Mouse (Mus musculus) heart, embryonic 16.5 days (tissue): Measurements from ENCODE around the gene Olfr1230. TPM values are rescaled to one million over a fixed set of nuclear protein-coding genes. Genes with fewer than 3 reads are reported as not detected.

Experiments used
- ATAC-seq: fragments of 200-750 bp; cut with Nextera tagmentation; replicated peaks from 2 replicates; pipeline ENCODE4 v1.8.0; 2017; ENCODE audit warnings: moderate number of reproducible peaks; ENCODE audit not compliant: insufficient read depth, low FRiP score; ENCODE audit errors: extremely low read depth
- H3K27ac ChIP-seq: fragments of 300-500 bp; sonication (generic); 2 replicates; pipeline ENCODE4 v1.5.1; 2014; ENCODE audit warnings: mild to moderate bottlenecking, low read length, control low read depth, moderate library complexity
- H3K27me3 ChIP-seq: fragments of 300-500 bp; sonication (generic); 2 replicates; pipeline ENCODE4 v1.6.1; 2014; ENCODE audit warnings: low read length, mixed read lengths; ENCODE audit not compliant: control insufficient read depth, insufficient read depth
- H3K36me3 ChIP-seq: fragments of 300-500 bp; sonication (generic); 2 replicates; pipeline ENCODE4 v1.6.1; 2014; ENCODE audit not compliant: control insufficient read depth, insufficient read depth
- H3K4me1 ChIP-seq: fragments of 300-500 bp; sonication (generic); 2 replicates; pipeline ENCODE4 v1.6.1; 2014; ENCODE audit warnings: low read length, mixed read lengths; ENCODE audit not compliant: control insufficient read depth, insufficient read depth
- H3K4me2 ChIP-seq: fragments of 300-500 bp; sonication (generic); 2 replicates; pipeline ENCODE4 v1.6.1; 2014; ENCODE audit warnings: low read depth, mild to moderate bottlenecking, control low read depth, low read length
- H3K4me3 ChIP-seq: fragments of 300-500 bp; sonication (generic); 2 replicates; pipeline ENCODE4 v1.5.1; 2014; ENCODE audit warnings: mild to moderate bottlenecking, control low read depth, low read length
- H3K9ac ChIP-seq: fragments of 300-500 bp; sonication (generic); 2 replicates; pipeline ENCODE4 v1.6.1; 2014; ENCODE audit warnings: low read length, control low read depth
- H3K9me3 ChIP-seq: fragments of 300-500 bp; sonication (generic); replicated peaks from 2 replicates; pipeline ENCODE4 v1.6.1; 2016; ENCODE audit warnings: low read length; ENCODE audit not compliant: control insufficient read depth
- WGBS: fragments of 180-500 bp; shearing (Covaris S2); extraction: QIAGEN DNeasy Blood & Tissue Kit; methylation state at CpG from one replicate; pipeline ENCODE4 v1.1.7; 2014; 5-methylcytosine and 5-hydroxymethylcytosine counted together
- polyA plus RNA-seq: library from polyadenylated mRNA; unstranded; fragments of >200 nt; fragmentation: Nextera tagmentation; extraction: Ambion mirVana; gene quantifications from 2 replicates; pipeline ENCODE4 v1.2.1, GENCODE M21; 2015

The Olfr1230 gene
- not detected in 2 replicates for polyA plus RNA-seq

- Histone ChIP-seq H3K36me3 (no peaks in the 10 kb centered on the region), H3K4me1 (no peaks in the 10 kb centered on the region), H3K4me2 (no peak within 1 kb of the TSS), H3K9me3 (no peaks in the 10 kb centered on the region), H3K9ac (no peak within 1 kb of the TSS), H3K4me3 (no peak within 1 kb of the TSS), H3K27ac (no peak within 1 kb of the TSS), H3K27me3 (no peaks in the 10 kb centered on the region)
- no peak for ATAC-seq
- WGBS: 80% methylated on average over 1 of the region's 1 CpGs
Observed at GRCm38 (mm10) chr2:89297168-89297567, at the start of gene Olfr1230. TSS of gene Olfr1230 (minus strand) at chr2:89297268.

- H3K9ac ChIP-seq: no peak within 1 kb of the TSS
- no peaks in the 10 kb centered on the region for H3K36me3 ChIP-seq
- no peak for ATAC-seq
- no peaks in the 10 kb centered on the region for H3K4me1 ChIP-seq
- no peaks in the 10 kb centered on the region for H3K9me3 ChIP-seq
- H3K27me3 ChIP-seq: no peaks in the 10 kb centered on the region
- H3K4me2 ChIP-seq: no peak within 1 kb of the TSS
- H3K27ac ChIP-seq: no peak within 1 kb of the TSS
- H3K4me3 ChIP-seq: no peak within 1 kb of the TSS
Observed at GRCm38 (mm10) chr2:89342298-89342697, 45.2 kb upstream of the Olfr1230 start, which contains the start of gene Olfr1233. TSS of gene Olfr1233 (minus strand) at chr2:89342398.

GRCm38 (mm10) chr2:89329575-89329974, 32.5 kb upstream of the Olfr1230 start, which contains the start of gene Olfr1232:
TSS of gene Olfr1232 (minus strand) at chr2:89329675.
- Histone ChIP-seq H3K4me3 (no peak within 1 kb of the TSS), H3K4me2 (no peak within 1 kb of the TSS), H3K27me3 (no peaks in the 10 kb centered on the region), H3K4me1 (no peaks in the 10 kb centered on the region), H3K36me3 (no peaks in the 10 kb centered on the region), H3K9me3 (no peaks in the 10 kb centered on the region), H3K27ac (no peak within 1 kb of the TSS), H3K9ac (no peak within 1 kb of the TSS)
- no peak for ATAC-seq

DNA sequence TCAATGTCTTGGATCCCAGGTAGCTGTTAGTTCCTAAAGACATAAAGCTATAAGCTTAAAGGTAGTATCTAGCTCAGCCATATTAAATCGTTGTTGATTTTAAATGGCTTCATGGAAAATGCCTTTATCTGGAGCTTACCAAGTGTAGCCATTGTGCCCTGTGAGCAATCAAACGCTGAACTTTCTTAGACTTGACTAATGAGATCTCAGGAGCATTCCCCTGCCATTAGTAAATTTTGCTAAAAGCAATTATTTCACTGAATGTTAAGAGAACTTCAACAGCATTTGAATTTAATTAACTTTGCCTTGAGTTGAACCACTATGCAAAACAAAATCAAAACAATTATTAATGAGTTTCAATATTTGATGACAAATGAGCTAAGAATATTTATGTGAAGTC, 9.9 kb upstream of the Olfr1230 start, which contains the start of gene Olfr1231:
Gene Olfr1231, minus strand, starts transcription at position 101 of the 400 bp plus-strand sequence.
- Histone ChIP-seq H3K9ac (no peak within 1 kb of the TSS), H3K36me3 (no peaks in the 10 kb centered on the region), H3K27me3 (no peaks in the 10 kb centered on the region), H3K9me3 (no peaks in the 10 kb centered on the region), H3K4me1 (no peaks in the 10 kb centered on the region), H3K4me2 (no peak within 1 kb of the TSS), H3K4me3 (no peak within 1 kb of the TSS), H3K27ac (no peak within 1 kb of the TSS)
- WGBS: 63% methylated on average over 2 of the region's 2 CpGs
- no peak for ATAC-seq

DNA sequence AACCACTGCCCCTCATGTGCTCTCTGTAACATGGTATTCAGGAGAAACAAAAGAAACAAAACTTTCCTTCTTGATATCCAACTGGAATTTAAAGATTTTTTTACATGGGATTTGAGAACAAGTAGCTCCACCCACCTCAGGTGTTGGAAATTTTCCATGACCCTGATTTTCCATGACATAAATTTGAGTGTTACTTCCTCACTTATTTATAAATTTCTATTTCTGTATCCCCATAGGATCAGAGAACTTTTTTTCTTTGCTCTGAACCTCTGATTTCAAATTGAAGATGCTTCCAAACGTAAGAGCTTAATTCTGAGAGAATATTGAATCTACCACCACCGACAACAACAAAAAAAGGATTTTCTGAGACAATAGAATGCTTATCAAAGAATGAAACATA, 9.2 kb downstream of the Olfr1230 start, which contains the start of gene Olfr1229:
Gene Olfr1229, minus strand, starts transcription at position 101 of the 400 bp plus-strand sequence.
- Histone ChIP-seq H3K4me2 (no peak within 1 kb of the TSS), H3K4me1 (no peaks in the 10 kb centered on the region), H3K27me3 (no peaks in the 10 kb centered on the region), H3K4me3 (no peak within 1 kb of the TSS), H3K9me3 (no peaks in the 10 kb centered on the region), H3K27ac (no peak within 1 kb of the TSS), H3K9ac (no peak within 1 kb of the TSS), H3K36me3 (no peaks in the 10 kb centered on the region)
- 69% methylated on average over 2 of the region's 2 CpGs for WGBS
- ATAC-seq: no peak

DNA sequence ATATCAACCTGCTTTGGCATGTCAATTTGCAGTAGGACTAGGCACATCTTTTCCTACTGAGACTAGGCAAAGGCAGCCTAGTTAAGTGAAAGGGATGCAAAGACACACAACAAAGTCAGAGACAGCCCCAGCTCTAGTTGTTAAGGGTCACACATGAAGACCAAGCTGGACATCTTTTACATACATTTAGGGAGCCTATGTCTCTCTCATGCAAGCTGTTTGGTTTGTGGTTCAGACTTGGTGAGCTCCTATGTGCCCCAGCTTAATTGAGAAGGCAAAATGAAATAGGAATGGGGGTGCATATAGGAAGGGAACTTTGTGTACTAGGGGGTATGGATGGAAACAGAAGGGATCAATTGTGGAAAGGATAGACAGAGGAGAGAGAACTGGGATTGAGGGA, 43.1 kb downstream of the Olfr1230 start, which contains the start of gene Olfr1228:
Gene Olfr1228, minus strand, starts transcription at position 101 of the 400 bp plus-strand sequence.
- Histone ChIP-seq H3K9me3 (no peaks in the 10 kb centered on the region), H3K36me3 (no peaks in the 10 kb centered on the region), H3K27me3 (no peaks in the 10 kb centered on the region), H3K4me2 (no peak within 1 kb of the TSS), H3K4me1 (no peaks in the 10 kb centered on the region), H3K9ac (no peak within 1 kb of the TSS), H3K4me3 (no peak within 1 kb of the TSS), H3K27ac (no peak within 1 kb of the TSS)
- ATAC-seq: no peak

Other genes starting within 250 kb of the Olfr1230 start
- not detected in 2 replicates for gene Olfr1218, start 236.1 kb downstream of the Olfr1230 start, polyA plus RNA-seq
- gene Olfr1219, start 213.8 kb downstream of the Olfr1230 start, polyA plus RNA-seq: not detected in 2 replicates
- gene Olfr1220, start 190.4 kb downstream of the Olfr1230 start, polyA plus RNA-seq: not detected in 2 replicates
- gene Olfr1221, start 180.0 kb downstream of the Olfr1230 start, polyA plus RNA-seq: not detected in 2 replicates
- not detected in 2 replicates for gene Olfr1222, start 164.2 kb downstream of the Olfr1230 start, polyA plus RNA-seq
- gene Olfr1223, start 145.7 kb downstream of the Olfr1230 start, polyA plus RNA-seq: not detected in 2 replicates
- not detected in 2 replicates for gene Olfr1224-ps1, start 133.2 kb downstream of the Olfr1230 start, polyA plus RNA-seq
- not detected in 2 replicates for gene Olfr1225, start 122.6 kb downstream of the Olfr1230 start, polyA plus RNA-seq
- not detected in 2 replicates for gene Olfr1226, start 97.2 kb downstream of the Olfr1230 start, polyA plus RNA-seq
- not detected in 2 replicates for gene Olfr1228, start 43.2 kb downstream of the Olfr1230 start, polyA plus RNA-seq
- not detected in 2 replicates for gene Olfr1229, start 9.3 kb downstream of the Olfr1230 start, polyA plus RNA-seq
- not detected in 2 replicates for gene Olfr1231, start 9.8 kb upstream of the Olfr1230 start, polyA plus RNA-seq
- not detected in 2 replicates for gene Olfr1232, start 32.4 kb upstream of the Olfr1230 start, polyA plus RNA-seq
- not detected in 2 replicates for gene Olfr1233, start 45.1 kb upstream of the Olfr1230 start, polyA plus RNA-seq
- gene Olfr1234, start 67.6 kb upstream of the Olfr1230 start, polyA plus RNA-seq: not detected in 2 replicates
- gene Olfr1238, start 112.4 kb upstream of the Olfr1230 start, polyA plus RNA-seq: not detected in 2 replicates
- gene Olfr1239, start 123.1 kb upstream of the Olfr1230 start, polyA plus RNA-seq: not detected in 2 replicates
- not detected in 2 replicates for gene Olfr1240, start 145.7 kb upstream of the Olfr1230 start, polyA plus RNA-seq
- gene Olfr1241, start 189.9 kb upstream of the Olfr1230 start, polyA plus RNA-seq: not detected in 2 replicates
- gene Olfr1242, start 201.1 kb upstream of the Olfr1230 start, polyA plus RNA-seq: not detected in 2 replicates
- not detected in 2 replicates for gene Olfr1243, start 234.2 kb upstream of the Olfr1230 start, polyA plus RNA-seq